Mouse (Mus musculus) hindbrain, embryonic 16.5 days (tissue): ENCODE measurements around the gene Sgpp2. TPM values are rescaled to one million over a fixed set of nuclear protein-coding genes. Genes with fewer than 3 reads are reported as not detected.

Source experiments
- ATAC-seq: fragments of 200-750 bp; cut with Nextera tagmentation; 2 replicates; pipeline ENCODE4 v1.8.0; 2017; ENCODE audit warnings: moderate TSS enrichment, moderate library complexity
- H3K27ac ChIP-seq: fragments of 300-500 bp; sonication (generic); 2 replicates; pipeline ENCODE4 v1.5.1; 2014; ENCODE audit warnings: low read depth, mild to moderate bottlenecking, control low read depth, low read length, moderate library complexity
- H3K27me3 ChIP-seq: fragments of 300-500 bp; sonication (generic); replicated peaks from 2 replicates; pipeline ENCODE4 v1.6.1; 2014; ENCODE audit warnings: low read length; ENCODE audit not compliant: control insufficient read depth, insufficient read depth
- H3K36me3 ChIP-seq: fragments of 300-500 bp; sonication (generic); 2 replicates; pipeline ENCODE4 v1.6.1; 2014; ENCODE audit warnings: mild to moderate bottlenecking, low read length, moderate library complexity, mixed read lengths; ENCODE audit not compliant: control insufficient read depth, insufficient read depth
- H3K4me1 ChIP-seq: fragments of 300-500 bp; sonication (generic); 2 replicates; pipeline ENCODE4 v1.6.1; 2014; ENCODE audit warnings: low read depth, low read length; ENCODE audit not compliant: control insufficient read depth, insufficient read depth
- H3K4me2 ChIP-seq: fragments of 300-500 bp; sonication (generic); 2 replicates; pipeline ENCODE4 v1.6.1; 2014; ENCODE audit warnings: mild to moderate bottlenecking, low read length, control low read depth, moderate library complexity
- H3K4me3 ChIP-seq: fragments of 300-500 bp; sonication (generic); 2 replicates; pipeline ENCODE4 v1.5.1; 2014; ENCODE audit warnings: mild to moderate bottlenecking, low read length, control low read depth, moderate library complexity
- H3K9ac ChIP-seq: fragments of 300-500 bp; sonication (generic); 2 replicates; pipeline ENCODE4 v1.6.1; 2014; ENCODE audit warnings: low read depth, mild to moderate bottlenecking, control low read depth, low read length, moderate library complexity
- H3K9me3 ChIP-seq: fragments of 300-500 bp; sonication (generic); 2 replicates; pipeline ENCODE4 v1.6.1; 2014; ENCODE audit warnings: mild to moderate bottlenecking, low read length, moderate library complexity; ENCODE audit not compliant: control insufficient read depth
- WGBS: fragments of 180-500 bp; shearing (Covaris S2); extraction: QIAGEN DNeasy Blood & Tissue Kit; methylation state at CpG from one replicate; pipeline ENCODE4 v1.1.7; 2014; 5-methylcytosine and 5-hydroxymethylcytosine counted together
- polyA plus RNA-seq: library from polyadenylated mRNA; unstranded; fragments of >200 nt; fragmentation: Nextera tagmentation; extraction: Ambion mirVana; gene quantifications from 2 replicates; pipeline ENCODE4 v1.2.1, GENCODE M21; 2015

Sgpp2 gene
- polyA plus RNA-seq, 1 experiment from 2014 or later = 2.7 TPM

DNA sequence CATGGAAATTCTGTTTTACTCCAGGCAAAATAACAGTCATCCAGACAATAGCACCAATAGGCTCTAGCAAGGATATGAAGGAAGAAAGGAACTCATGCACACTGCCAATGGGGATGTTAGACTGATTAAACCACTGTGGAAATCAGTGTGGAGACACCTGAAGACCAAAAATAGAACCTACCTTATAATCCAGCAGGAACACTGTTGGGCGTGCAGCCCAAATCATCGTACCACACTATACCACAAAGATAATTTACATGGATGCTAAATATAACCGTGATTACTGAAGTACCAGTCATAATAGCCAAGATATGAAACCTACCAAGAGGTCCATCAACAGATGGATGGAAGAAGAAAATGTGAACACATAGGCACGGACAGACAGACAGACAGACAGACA lies 18.5 kb downstream of the Sgpp2 start:
- no peak overlapping the region for H3K4me2 ChIP-seq
- H3K27ac ChIP-seq = no peak overlapping the region
- no peak for ATAC-seq
- H3K9ac ChIP-seq = no peak overlapping the region
- WGBS = 93% methylated on average over 4 of the region's 4 CpGs
- H3K4me3 ChIP-seq = no peak overlapping the region
- H3K9me3 ChIP-seq = no peaks in the 10 kb centered on the region
- H3K27me3 ChIP-seq = no peaks in the 10 kb centered on the region
- H3K4me1 ChIP-seq = no peaks in the 10 kb centered on the region
- H3K36me3 ChIP-seq = no peaks in the 10 kb centered on the region

DNA sequence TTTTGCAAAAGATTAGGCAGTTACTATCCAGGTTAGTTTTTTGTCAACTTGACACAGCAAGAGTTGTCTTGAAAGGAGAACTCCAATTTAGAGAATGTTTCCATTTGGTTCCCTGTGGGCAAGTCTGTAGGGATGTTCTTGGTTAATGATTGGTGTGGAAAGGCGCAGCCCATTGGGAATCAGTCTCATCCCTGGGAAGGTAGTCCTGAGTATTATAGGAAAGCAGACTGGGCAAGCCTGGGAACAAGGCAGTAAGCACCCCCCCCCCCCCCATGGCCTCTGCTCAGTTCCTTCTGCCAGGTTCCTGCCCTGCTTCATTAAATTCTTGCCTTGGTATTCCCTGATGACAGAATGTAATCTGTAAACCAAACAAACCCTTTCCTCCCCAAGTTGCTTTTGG lies 19.7 kb downstream of the Sgpp2 start:
- H3K4me1 ChIP-seq = no peaks in the 10 kb centered on the region
- 87% methylated on average over 1 of the region's 1 CpGs for WGBS
- no peaks in the 10 kb centered on the region for H3K9me3 ChIP-seq
- ATAC-seq = no peak
- H3K27ac ChIP-seq = no peak overlapping the region
- no peak overlapping the region for H3K4me3 ChIP-seq
- no peak overlapping the region for H3K9ac ChIP-seq
- no peak overlapping the region for H3K4me2 ChIP-seq
- H3K27me3 ChIP-seq = no peaks in the 10 kb centered on the region
- no peaks in the 10 kb centered on the region for H3K36me3 ChIP-seq

DNA sequence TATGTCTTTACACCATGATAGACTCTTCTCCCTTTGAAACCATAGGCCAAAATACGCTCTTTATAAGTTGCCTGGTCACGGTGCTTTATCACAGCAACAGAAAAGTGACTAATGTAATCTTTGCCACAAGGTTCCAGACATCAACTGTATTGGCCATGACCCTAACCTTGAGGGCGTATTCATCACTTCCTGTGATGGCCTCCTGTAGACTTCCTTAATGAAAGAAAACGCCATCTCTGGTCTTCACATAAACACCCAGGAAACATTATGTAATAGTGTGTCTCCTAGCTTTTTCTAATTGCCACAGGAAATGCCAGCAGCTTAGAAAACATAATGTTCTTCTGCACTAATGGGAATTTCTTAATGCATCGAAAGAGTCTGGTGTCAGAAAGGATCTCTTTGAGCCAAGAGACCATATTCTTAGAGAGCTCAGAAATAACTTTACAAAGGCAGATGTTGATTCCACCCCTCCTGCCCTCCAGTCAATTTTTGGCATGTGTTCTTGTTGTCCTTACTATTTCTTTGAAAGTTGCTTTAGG lies 20.5 kb downstream of the Sgpp2 start:
- WGBS = 83% methylated on average over 5 of the region's 5 CpGs
- no peak for ATAC-seq
- H3K27ac ChIP-seq = no peak overlapping the region

DNA sequence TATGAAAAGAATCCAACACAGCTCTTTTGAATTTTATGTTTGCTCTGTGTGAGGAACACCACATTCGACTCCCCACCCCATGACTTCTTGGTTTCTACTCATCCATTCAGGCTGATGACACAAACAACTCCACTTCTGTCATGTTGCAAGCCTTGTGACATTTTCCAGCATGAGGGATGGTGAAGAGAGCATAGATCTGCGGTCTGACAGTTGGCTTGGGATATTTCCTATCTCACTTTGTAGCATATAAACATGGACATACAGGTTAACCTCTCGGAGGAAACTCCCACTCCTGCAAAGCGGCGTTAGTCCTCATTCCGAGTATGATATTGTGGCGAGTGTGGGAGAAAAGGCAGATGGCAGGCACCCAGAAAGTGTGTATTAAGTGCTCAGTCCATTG lies 27.6 kb downstream of the Sgpp2 start:
- Histone ChIP-seq H3K4me3 (no peak overlapping the region), H3K9me3 (no peaks in the 10 kb centered on the region), H3K9ac (no peak overlapping the region), H3K27ac (no peak overlapping the region), H3K27me3 (no peaks in the 10 kb centered on the region), H3K4me1 (no peaks in the 10 kb centered on the region), H3K36me3 (no peaks in the 10 kb centered on the region), H3K4me2 (peak overlapping the region; percentile 8)
- 77% methylated on average over 7 of the region's 7 CpGs for WGBS
- ATAC-seq = no peak

More for the DNA sequence above, 20.5 kb downstream of the Sgpp2 start:
- Histone ChIP-seq H3K4me2 (no peak overlapping the region), H3K4me1 (no peaks in the 10 kb centered on the region), H3K27me3 (no peaks in the 10 kb centered on the region), H3K9ac (no peak overlapping the region), H3K4me3 (no peak overlapping the region), H3K36me3 (no peaks in the 10 kb centered on the region), H3K9me3 (no peaks in the 10 kb centered on the region)

DNA sequence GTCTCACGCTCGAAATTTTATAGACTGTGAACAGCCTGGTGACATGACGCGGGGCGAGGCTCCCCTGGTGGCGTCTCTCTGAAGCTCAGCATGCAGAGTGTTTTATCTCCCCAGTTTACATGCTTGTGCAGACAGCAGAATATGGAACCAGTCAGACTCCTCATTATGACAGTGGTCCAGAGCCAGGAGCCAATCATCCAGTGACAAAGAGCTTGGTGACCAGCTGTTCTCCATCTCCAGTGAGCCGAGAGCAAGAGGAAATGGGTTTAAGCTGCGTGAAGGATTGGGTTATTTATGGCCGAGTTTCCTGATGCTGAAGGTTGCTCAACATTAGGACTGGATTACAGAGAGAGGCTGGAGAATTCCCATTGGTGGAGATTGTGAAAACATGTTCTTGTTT lies 28.1 kb downstream of the Sgpp2 start:
- H3K4me3 ChIP-seq = no peak overlapping the region
- WGBS = 46% methylated on average over 9 of the region's 9 CpGs

DNA sequence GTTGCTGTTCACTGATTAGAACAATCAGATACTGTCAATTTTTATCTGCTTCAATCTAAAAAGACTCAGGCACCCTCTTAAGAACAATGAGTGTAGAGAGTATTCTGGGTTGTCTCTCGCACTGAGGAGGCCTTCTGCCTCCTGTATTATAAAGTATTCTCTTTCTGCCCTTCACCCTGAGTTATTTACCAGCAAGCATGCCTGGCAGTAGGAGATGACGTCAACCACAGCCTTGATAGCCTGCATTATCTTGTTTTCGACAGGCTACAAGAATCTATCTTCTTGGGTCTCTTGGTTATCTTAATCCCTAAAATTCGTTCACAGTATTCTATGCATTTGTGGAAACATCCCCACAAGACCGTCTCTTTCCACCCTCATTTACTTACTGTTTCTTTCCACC lies 29.8 kb downstream of the Sgpp2 start:
- Histone ChIP-seq H3K27me3 (no peaks in the 10 kb centered on the region), H3K36me3 (no peaks in the 10 kb centered on the region), H3K9ac (no peak overlapping the region), H3K4me2 (no peak overlapping the region), H3K9me3 (no peaks in the 10 kb centered on the region), H3K4me3 (no peak overlapping the region), H3K27ac (no peak overlapping the region), H3K4me1 (no peaks in the 10 kb centered on the region)
- 83% methylated on average over 5 of the region's 5 CpGs for WGBS
- ATAC-seq = no peak

More for the DNA sequence above, 28.1 kb downstream of the Sgpp2 start:
- Histone ChIP-seq H3K9ac (no peak overlapping the region), H3K27me3 (no peaks in the 10 kb centered on the region), H3K4me1 (no peaks in the 10 kb centered on the region), H3K27ac (no peak overlapping the region), H3K4me2 (peak overlapping the region; percentile 8), H3K36me3 (no peaks in the 10 kb centered on the region), H3K9me3 (no peaks in the 10 kb centered on the region)
- peak; percentile 92 for ATAC-seq

DNA sequence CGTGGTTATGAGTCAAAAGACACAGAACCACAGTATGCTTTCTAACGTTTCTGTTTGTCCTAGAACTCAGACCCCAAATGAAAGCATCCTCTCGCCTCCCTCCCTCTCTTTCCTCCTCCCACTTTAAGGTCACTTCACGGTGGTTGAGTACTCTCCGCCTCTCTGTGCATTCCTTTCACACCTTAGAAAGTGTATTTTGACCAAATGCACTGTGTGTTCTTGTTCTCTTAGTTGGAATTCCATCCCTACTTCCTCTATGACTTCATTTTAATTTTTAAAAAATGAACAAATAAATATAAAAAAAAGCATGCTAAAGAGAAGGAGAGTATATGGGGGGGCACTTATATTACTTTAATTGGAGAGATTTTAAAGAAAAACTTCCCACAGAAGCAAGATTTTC lies 30.4 kb downstream of the Sgpp2 start:
- Histone ChIP-seq H3K4me3 (no peak overlapping the region), H3K36me3 (no peaks in the 10 kb centered on the region), H3K9ac (no peak overlapping the region), H3K4me2 (no peak overlapping the region), H3K27ac (no peak overlapping the region), H3K27me3 (no peaks in the 10 kb centered on the region), H3K9me3 (no peaks in the 10 kb centered on the region), H3K4me1 (no peaks in the 10 kb centered on the region)
- WGBS = 67% methylated on average over 5 of the region's 5 CpGs
- no peak for ATAC-seq

DNA sequence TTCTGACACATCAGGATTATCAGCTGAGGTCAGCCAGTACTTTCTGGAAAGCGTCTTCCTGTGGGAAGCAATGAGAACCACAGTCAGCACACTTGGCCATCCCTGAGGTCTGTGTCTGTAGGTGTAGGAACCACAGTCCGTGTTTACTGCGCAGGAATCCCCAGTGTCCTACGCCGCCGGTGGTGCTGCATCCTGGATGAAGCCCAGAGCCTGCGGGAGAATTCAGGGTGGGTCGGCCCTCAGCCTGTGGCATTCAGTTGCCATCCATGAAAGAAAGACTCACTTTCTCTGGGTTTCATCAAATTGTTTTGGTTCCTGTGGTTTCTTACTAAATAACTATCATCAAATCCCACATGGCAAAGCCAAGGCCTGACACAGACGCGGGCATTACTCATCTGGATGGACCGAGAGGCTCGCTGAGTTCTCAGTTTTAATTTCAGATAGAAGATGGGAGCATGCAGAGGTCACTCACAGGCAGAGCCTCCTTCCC lies 37.2 kb downstream of the Sgpp2 start:
- Histone ChIP-seq H3K9me3 (no peaks in the 10 kb centered on the region), H3K4me2 (no peak overlapping the region), H3K4me1 (no peaks in the 10 kb centered on the region), H3K27ac (no peak overlapping the region), H3K36me3 (no peaks in the 10 kb centered on the region), H3K4me3 (no peak overlapping the region), H3K9ac (no peak overlapping the region), H3K27me3 (no peaks in the 10 kb centered on the region)
- 93% methylated on average over 12 of the region's 12 CpGs for WGBS
- ATAC-seq = no peak

DNA sequence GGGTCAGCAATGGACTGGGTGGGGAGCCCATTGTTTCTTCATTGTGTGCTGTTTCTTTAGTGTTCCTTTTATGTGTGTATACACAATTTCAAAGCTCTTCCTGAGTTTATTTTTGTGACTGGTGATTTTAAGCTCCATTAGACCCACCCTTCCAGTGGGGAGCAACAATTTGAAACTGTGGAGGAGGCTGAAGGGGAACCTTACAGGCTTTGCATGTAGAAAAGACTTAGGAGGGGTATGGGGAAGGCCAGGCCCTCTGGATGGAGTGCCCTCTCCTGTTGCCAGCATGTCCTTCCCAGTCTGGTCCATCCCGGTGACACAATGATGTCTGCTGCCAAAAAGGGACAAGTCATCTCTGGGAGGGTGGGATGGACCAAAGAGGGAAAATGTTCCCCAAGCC lies 39.1 kb downstream of the Sgpp2 start:
- no peak overlapping the region for H3K4me3 ChIP-seq
- H3K27ac ChIP-seq = no peak overlapping the region
- no peak overlapping the region for H3K4me2 ChIP-seq
- no peaks in the 10 kb centered on the region for H3K36me3 ChIP-seq
- WGBS = 69% methylated on average over 1 of the region's 1 CpGs
- ATAC-seq = no peak
- no peaks in the 10 kb centered on the region for H3K27me3 ChIP-seq
- H3K9ac ChIP-seq = no peak overlapping the region
- H3K9me3 ChIP-seq = no peaks in the 10 kb centered on the region
- H3K4me1 ChIP-seq = no peaks in the 10 kb centered on the region

DNA sequence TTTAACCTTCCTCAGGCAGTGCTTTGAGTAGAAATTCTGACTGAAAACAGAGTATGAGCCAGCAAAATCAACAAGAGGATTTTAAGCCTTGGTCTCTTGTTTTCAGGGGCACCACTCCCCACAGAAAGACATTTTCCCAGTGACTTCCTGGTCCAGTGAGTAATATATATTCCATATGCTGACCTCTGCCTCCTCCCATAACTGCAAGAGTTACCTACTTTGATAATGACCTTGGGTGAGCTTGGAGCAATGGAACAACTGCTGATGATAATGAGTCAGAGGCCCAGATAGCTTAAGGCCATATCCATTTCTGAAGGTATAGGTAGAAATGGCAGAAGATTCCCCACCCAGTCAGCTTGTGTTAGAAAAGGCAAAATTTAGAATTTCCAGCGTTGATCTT lies 43.1 kb downstream of the Sgpp2 start:
- H3K27ac ChIP-seq = no peak overlapping the region
- H3K36me3 ChIP-seq = no peaks in the 10 kb centered on the region
- no peak for ATAC-seq
- H3K27me3 ChIP-seq = no peaks in the 10 kb centered on the region
- H3K9me3 ChIP-seq = no peaks in the 10 kb centered on the region
- H3K4me2 ChIP-seq = no peak overlapping the region
- no peak overlapping the region for H3K4me3 ChIP-seq
- no peak overlapping the region for H3K9ac ChIP-seq
- 90% methylated on average over 1 of the region's 1 CpGs for WGBS
- no peaks in the 10 kb centered on the region; the same call in 1 of the 2 replicates for H3K4me1 ChIP-seq
